Mouse (Mus musculus) erythroblast, embryonic 14.5 days (primary cell): ENCODE measurements around the gene Lbr.

Source experiments
- GATA1 ChIP-seq: IDR thresholded peaks from 2 replicates; pipeline ENCODE4 v1.6.1; 2012; ENCODE audit warnings: low read length, inconsistent platforms, mixed read lengths
- TAL1 ChIP-seq: IDR thresholded peaks from 3 replicates; pipeline ENCODE4 v1.6.1; 2012; ENCODE audit warnings: low read length, inconsistent platforms, mixed read lengths

- TF ChIP-seq GATA1 (no peak), TAL1 (no peak)
These were observed 10.1 kb downstream of the Lbr start for GRCm38 (mm10) chr1:181832720-181833119.
